Comparison of ENCODE assay signal across 19 mouse cellular contexts in genomic region chr3:50848528-50848927, GRCm38 (mm10).
A peak's percentile ranks its signal among the peaks of the same experiment; 100 is the strongest.
DNase-seq lines count a peak whose midpoint lies in the region; ATAC-seq and TF ChIP-seq lines count a peak whose summit lies in the region.
"Had no signal": no experiment of that assay in that cellular context is flagged by ENCODE, and none has a peak within 500 bp of the region (broad histone marks: within the 10 kb centered on the region; RNA-seq: fewer than 3 reads in every experiment).

No protein-coding gene starts in this region.

- no peaks in the 10 kb centered on the region for H3K9me3 ChIP-seq in embryonic facial prominence, embryonic 14.5 days (ENCODE audit: control insufficient read depth, low read length)
- H3K9me3 ChIP-seq in embryonic facial prominence, embryonic 10.5 days, result no peaks in the 10 kb centered on the region
- H3K9me3 ChIP-seq in kidney, postnatal 0 days (replicated peaks; ENCODE audit: low read length), result no peaks in the 10 kb centered on the region
- H3K9me3 ChIP-seq in lung, embryonic 14.5 days (ENCODE audit: low read depth, low read length), result no peaks in the 10 kb centered on the region
- no peaks in the 10 kb centered on the region for H3K9me3 ChIP-seq in neural tube, embryonic 13.5 days
- H3K9me3 ChIP-seq: heart, embryonic 13.5 days; hindbrain, embryonic 15.5 days had no signal

- 39% methylated on average over 3 of the region's 3 CpGs for WGBS in embryonic facial prominence, embryonic 14.5 days
- 77% methylated on average over 3 of the region's 3 CpGs for WGBS in embryonic facial prominence, embryonic 10.5 days
- WGBS in kidney, postnatal 0 days, result 41% methylated on average over 3 of the region's 3 CpGs
- 36% methylated on average over 3 of the region's 3 CpGs for WGBS in lung, embryonic 14.5 days
- WGBS in neural tube, embryonic 13.5 days, result 67% methylated on average over 3 of the region's 3 CpGs

- no peak overlapping the region for H3K4me3 ChIP-seq in embryonic facial prominence, embryonic 14.5 days (ENCODE audit: low read depth, low read length)
- H3K4me3 ChIP-seq in embryonic facial prominence, embryonic 10.5 days, result no peak overlapping the region
- H3K4me3 ChIP-seq in kidney, postnatal 0 days (replicated peaks; ENCODE audit: low read depth, low read length), result no peak overlapping the region
- H3K4me3 ChIP-seq in lung, embryonic 14.5 days (ENCODE audit: low read depth, low read length), result no peak overlapping the region
- no peak overlapping the region for H3K4me3 ChIP-seq in neural tube, embryonic 13.5 days
- H3K4me3 ChIP-seq: heart, embryonic 13.5 days; hindbrain, embryonic 15.5 days had no signal

- H3K27ac ChIP-seq in embryonic facial prominence, embryonic 14.5 days (replicated peaks; ENCODE audit: low read depth, low read length), result no peak overlapping the region
- H3K27ac ChIP-seq in embryonic facial prominence, embryonic 10.5 days (replicated peaks), result no peak overlapping the region
- H3K27ac ChIP-seq in kidney, postnatal 0 days, result no peak overlapping the region
- no peak overlapping the region for H3K27ac ChIP-seq in lung, embryonic 14.5 days (ENCODE audit: low read depth)
- H3K27ac ChIP-seq in neural tube, embryonic 13.5 days (replicated peaks), result peak overlapping the region; percentile 42; the same call in 1 of the 2 replicates
- H3K27ac ChIP-seq: heart, embryonic 13.5 days; hindbrain, embryonic 15.5 days had no signal

- no peaks in the 10 kb centered on the region for H3K27me3 ChIP-seq in embryonic facial prominence, embryonic 14.5 days (replicated peaks; ENCODE audit: control insufficient read depth, insufficient read depth, low read length)
- H3K27me3 ChIP-seq in embryonic facial prominence, embryonic 10.5 days (replicated peaks; ENCODE audit: low read depth, poor library complexity, severe bottlenecking), result no peaks in the 10 kb centered on the region
- H3K27me3 ChIP-seq in kidney, postnatal 0 days (ENCODE audit: insufficient read depth, low read length), result no peaks in the 10 kb centered on the region
- no peaks in the 10 kb centered on the region for H3K27me3 ChIP-seq in lung, embryonic 14.5 days (ENCODE audit: insufficient read depth, low read length)
- no peaks in the 10 kb centered on the region for H3K27me3 ChIP-seq in neural tube, embryonic 13.5 days
- H3K27me3 ChIP-seq: heart, embryonic 13.5 days; hindbrain, embryonic 15.5 days had no signal

- peaks cover 4% of the 10 kb centered on the region; the same call in 1 of the 2 replicates for H3K4me1 ChIP-seq in embryonic facial prominence, embryonic 14.5 days (ENCODE audit: control insufficient read depth, insufficient read depth, low read length)
- peaks cover 17% of the 10 kb centered on the region for H3K4me1 ChIP-seq in embryonic facial prominence, embryonic 10.5 days
- H3K4me1 ChIP-seq in kidney, postnatal 0 days (replicated peaks; ENCODE audit: insufficient read depth, low read length), result no peaks in the 10 kb centered on the region
- no peaks in the 10 kb centered on the region for H3K4me1 ChIP-seq in lung, embryonic 14.5 days (ENCODE audit: insufficient read depth)
- H3K4me1 ChIP-seq in neural tube, embryonic 13.5 days (replicated peaks), result peaks cover 11% of the 10 kb centered on the region; the same call in 1 of the 2 replicates

- TF ChIP-seq CTCF in kidney, postnatal 0 days (IDR thresholded peaks at IDR 0.05; ENCODE audit: low read depth), result no peak
- TF ChIP-seq CTCF in lung, embryonic 14.5 days (IDR thresholded peaks at IDR 0.05; ENCODE audit: low read depth), result no peak

- H3K9ac ChIP-seq in embryonic facial prominence, embryonic 14.5 days (ENCODE audit: low read depth, low read length), result no peak overlapping the region
- H3K9ac ChIP-seq in kidney, postnatal 0 days (ENCODE audit: low read depth, low read length), result no peak overlapping the region
- no peak overlapping the region for H3K9ac ChIP-seq in lung, embryonic 14.5 days
- H3K9ac ChIP-seq in neural tube, embryonic 13.5 days, result no peak overlapping the region
- H3K9ac ChIP-seq: heart, embryonic 13.5 days; hindbrain, embryonic 15.5 days had no signal

- peak; percentile 23 for DNase-seq in embryonic facial prominence, embryonic 14.5 days (ENCODE audit: low spot score)
- DNase-seq in embryonic facial prominence, embryonic 10.5 days (ENCODE audit: low spot score), result no peak
- DNase-seq in kidney, postnatal 0 days (ENCODE audit: low spot score), result peak; percentile 31
- DNase-seq in kidney, adult 9 months, result no peak
- peak; percentile 41 for DNase-seq in lung, embryonic 14.5 days
- no peak for DNase-seq in lung, postnatal 36 days
- DNase-seq in neural tube, embryonic 10.5 days (ENCODE audit: extremely low spot score, low spot score), result no peak
- DNase-seq: adrenal gland, adult 8-10 months; B cell, adult 2 months; cerebellum, adult 2 months; cerebellum, postnatal 10 days; gastrocnemius, postnatal 10 days; heart, postnatal 36 days had no signal

- H3K36me3 ChIP-seq in embryonic facial prominence, embryonic 14.5 days (ENCODE audit: control insufficient read depth, insufficient read depth, low read length), result no peaks in the 10 kb centered on the region
- H3K36me3 ChIP-seq in embryonic facial prominence, embryonic 10.5 days (replicated peaks), result no peaks in the 10 kb centered on the region
- no peaks in the 10 kb centered on the region for H3K36me3 ChIP-seq in kidney, postnatal 0 days (ENCODE audit: insufficient read depth, low read length)
- no peaks in the 10 kb centered on the region for H3K36me3 ChIP-seq in lung, embryonic 14.5 days (ENCODE audit: insufficient read depth)
- H3K36me3 ChIP-seq in neural tube, embryonic 13.5 days, result no peaks in the 10 kb centered on the region
- H3K36me3 ChIP-seq: G1E; heart, embryonic 13.5 days; hindbrain, embryonic 15.5 days had no signal

- no peak overlapping the region for H3K4me2 ChIP-seq in embryonic facial prominence, embryonic 14.5 days (ENCODE audit: low read depth, low read length)
- no peak overlapping the region for H3K4me2 ChIP-seq in kidney, postnatal 0 days (ENCODE audit: low read length)
- H3K4me2 ChIP-seq in lung, embryonic 14.5 days, result no peak overlapping the region
- no peak overlapping the region for H3K4me2 ChIP-seq in neural tube, embryonic 13.5 days
- H3K4me2 ChIP-seq: heart, embryonic 13.5 days; hindbrain, embryonic 15.5 days had no signal

- ATAC-seq in embryonic facial prominence, embryonic 14.5 days (ENCODE audit: low read depth), result no peak
- no peak for ATAC-seq in kidney, postnatal 0 days (replicated peaks; ENCODE audit: low FRiP score, low read depth)
- ATAC-seq in lung, embryonic 14.5 days (ENCODE audit: insufficient read depth), result peak; percentile 52; the same call in 1 of the 2 replicates
- no peak for ATAC-seq in neural tube, embryonic 13.5 days (ENCODE audit: low read depth)
- ATAC-seq: CD4-positive, CD25-positive, alpha-beta regulatory T cell, adult 4 months; forebrain, embryonic 16.5 days had no signal

Comparison
In these comparisons a context has a peak if more than half of its experiments do, and no peak if none do; other contexts are left out.
1. DNase-seq: peak in embryonic facial prominence, embryonic 14.5 days (single experiment), kidney, postnatal 0 days (single experiment) and lung, embryonic 14.5 days (single experiment); none in embryonic facial prominence, embryonic 10.5 days (single experiment), kidney, adult 9 months (single experiment), lung, postnatal 36 days (single experiment) and neural tube, embryonic 10.5 days (single experiment).